ENCODE assay signal across 13 mouse cellular contexts in genomic region chr8:46202350-46202749, GRCm38 (mm10). TPM values are rescaled to one million over a fixed set of nuclear protein-coding genes. Genes with fewer than 3 reads are reported as not detected.
DNase-seq lines count a peak whose midpoint lies in the region; ATAC-seq and TF ChIP-seq lines count a peak whose summit lies in the region.
"Had no signal": no experiment of that assay in that cellular context is flagged by ENCODE, and none has a peak within 500 bp of the region (broad histone marks: within the 10 kb centered on the region; RNA-seq: fewer than 3 reads in every experiment).

No protein-coding gene starts in this region.

- H3K4me1 ChIP-seq in heart, postnatal 0 days (ENCODE audit: control insufficient read depth, insufficient read depth) = 0 out of 2 replicates have a peak, but pooled peaks cover 6% of the 10 kb centered on the region
- H3K4me1 ChIP-seq in midbrain, postnatal 0 days (ENCODE audit: insufficient read depth, low read length) = no peaks in the 10 kb centered on the region
- H3K4me1 ChIP-seq in midbrain, embryonic 16.5 days (ENCODE audit: control insufficient read depth, insufficient read depth, low read length) = no peaks in the 10 kb centered on the region
- H3K4me1 ChIP-seq in hindbrain, embryonic 13.5 days (replicated peaks) = peaks cover under 1% of the 10 kb centered on the region; the same call in 1 of the 2 replicates

- H3K27me3 ChIP-seq in heart, postnatal 0 days (ENCODE audit: control insufficient read depth, insufficient read depth, low read length) = no peaks in the 10 kb centered on the region
- no peaks in the 10 kb centered on the region for H3K27me3 ChIP-seq in midbrain, postnatal 0 days (ENCODE audit: insufficient read depth, low read length)
- H3K27me3 ChIP-seq in midbrain, embryonic 16.5 days (ENCODE audit: control insufficient read depth, insufficient read depth, low read depth, low read length) = no peaks in the 10 kb centered on the region
- no peaks in the 10 kb centered on the region for H3K27me3 ChIP-seq in hindbrain, embryonic 13.5 days
- H3K27me3 ChIP-seq: embryonic facial prominence, embryonic 15.5 days had no signal

- TF ChIP-seq CTCF in heart, postnatal 0 days (IDR thresholded peaks at IDR 0.05; ENCODE audit: low read depth) = peak; percentile 53
- peak; percentile 39 for TF ChIP-seq CTCF in midbrain, postnatal 0 days (IDR thresholded peaks at IDR 0.05)

- no peak overlapping the region for H3K9ac ChIP-seq in heart, postnatal 0 days (replicated peaks; ENCODE audit: low read depth, low read length)
- no peak overlapping the region for H3K9ac ChIP-seq in midbrain, postnatal 0 days (replicated peaks; ENCODE audit: low read length, poor library complexity, severe bottlenecking)
- no peak overlapping the region for H3K9ac ChIP-seq in midbrain, embryonic 16.5 days (ENCODE audit: low read depth, low read length)
- no peak overlapping the region for H3K9ac ChIP-seq in hindbrain, embryonic 13.5 days
- H3K9ac ChIP-seq: embryonic facial prominence, embryonic 15.5 days had no signal

- no peak overlapping the region for H3K4me2 ChIP-seq in heart, postnatal 0 days (ENCODE audit: low read depth, low read length)
- H3K4me2 ChIP-seq in midbrain, postnatal 0 days (ENCODE audit: low read depth, low read length, poor library complexity, severe bottlenecking) = no peak overlapping the region
- H3K4me2 ChIP-seq in midbrain, embryonic 16.5 days (ENCODE audit: low read length) = no peak overlapping the region
- no peak overlapping the region for H3K4me2 ChIP-seq in hindbrain, embryonic 13.5 days
- H3K4me2 ChIP-seq: embryonic facial prominence, embryonic 15.5 days had no signal

- peak; percentile 37 for ATAC-seq in heart, postnatal 0 days (ENCODE audit: insufficient read depth, low read depth)
- ATAC-seq in midbrain, postnatal 0 days (ENCODE audit: low FRiP score) = no peak
- no peak for ATAC-seq in midbrain, embryonic 16.5 days
- no peak for ATAC-seq in hindbrain, embryonic 13.5 days (ENCODE audit: low FRiP score)

- peak overlapping the region; percentile 33; the same call in 1 of the 2 replicates for H3K27ac ChIP-seq in heart, postnatal 0 days (ENCODE audit: low read depth)
- H3K27ac ChIP-seq in midbrain, postnatal 0 days (ENCODE audit: low read depth, low read length) = no peak overlapping the region
- H3K27ac ChIP-seq in midbrain, embryonic 16.5 days (ENCODE audit: low read length) = no peak overlapping the region
- no peak overlapping the region for H3K27ac ChIP-seq in hindbrain, embryonic 13.5 days
- H3K27ac ChIP-seq: embryonic facial prominence, embryonic 15.5 days had no signal

- WGBS in heart, postnatal 0 days = 87% methylated on average over 6 of the region's 6 CpGs
- 87% methylated on average over 6 of the region's 6 CpGs for WGBS in midbrain, postnatal 0 days
- 85% methylated on average over 6 of the region's 6 CpGs for WGBS in midbrain, embryonic 16.5 days
- WGBS in hindbrain, embryonic 13.5 days = 83% methylated on average over 6 of the region's 6 CpGs

- peaks cover 26% of the 10 kb centered on the region for H3K36me3 ChIP-seq in heart, postnatal 0 days (replicated peaks; ENCODE audit: control insufficient read depth, insufficient read depth, low read length)
- peaks cover 38% of the 10 kb centered on the region for H3K36me3 ChIP-seq in midbrain, postnatal 0 days (ENCODE audit: insufficient read depth, low read length)
- peaks cover 25% of the 10 kb centered on the region; the same call in 1 of the 2 replicates for H3K36me3 ChIP-seq in midbrain, embryonic 16.5 days (ENCODE audit: control insufficient read depth, insufficient read depth, low read length)
- peaks cover 64% of the 10 kb centered on the region for H3K36me3 ChIP-seq in hindbrain, embryonic 13.5 days

- peak; percentile 28; the same call in 1 of the 2 replicates for TF ChIP-seq EP300 in heart, postnatal 0 days (IDR thresholded peaks at IDR 0.05; ENCODE audit: low read depth)

- no peak overlapping the region for H3K4me3 ChIP-seq in heart, postnatal 0 days (ENCODE audit: low read depth, low read length)
- no peak overlapping the region for H3K4me3 ChIP-seq in midbrain, postnatal 0 days (ENCODE audit: low read depth, low read length)
- no peak overlapping the region for H3K4me3 ChIP-seq in midbrain, embryonic 16.5 days (ENCODE audit: low read depth, low read length)
- H3K4me3 ChIP-seq in hindbrain, embryonic 13.5 days = no peak overlapping the region
- H3K4me3 ChIP-seq: embryonic facial prominence, embryonic 15.5 days had no signal

- no peak for DNase-seq in heart, postnatal 0 days (ENCODE audit: low spot score)
- no peak for DNase-seq in heart, adult 9 months (ENCODE audit: low spot score in 2 of 2)
- DNase-seq in midbrain, postnatal 0 days (ENCODE audit: low spot score) = no peak
- DNase-seq in ES-CJ7 (ENCODE audit: low read depth, low spot score) = peak; percentile 64
- peak; percentile 30 for DNase-seq in naive thymus-derived CD4-positive, alpha-beta T cell, adult 2 months (ENCODE audit: low read depth)
- no peak for DNase-seq in adrenal gland, postnatal 10 days
- DNase-seq: adrenal gland, adult 8-10 months; cerebellum, adult 11-12 months; kidney, postnatal 14 days; lung, adult 18-20 months had no signal

- H3K9me3 ChIP-seq in heart, postnatal 0 days (replicated peaks; ENCODE audit: control insufficient read depth, low read length) = no peaks in the 10 kb centered on the region
- no peaks in the 10 kb centered on the region for H3K9me3 ChIP-seq in midbrain, postnatal 0 days (ENCODE audit: low read length)
- H3K9me3 ChIP-seq in midbrain, embryonic 16.5 days (replicated peaks; ENCODE audit: control insufficient read depth, low read length, poor library complexity, severe bottlenecking) = no peaks in the 10 kb centered on the region
- H3K9me3 ChIP-seq in hindbrain, embryonic 13.5 days = no peaks in the 10 kb centered on the region
- H3K9me3 ChIP-seq: embryonic facial prominence, embryonic 15.5 days had no signal

RNA-seq across cellular contexts. Expression of gene Slc25a4, which starts 8.7 kb away (rescaled TPM):
- 6,222 and 7,450 TPM in 2 replicates for total RNA-seq in heart, postnatal 0 days (2014; rRNA removed; ENCODE audit: low replicate concordance)
- 6,522 and 6,528 TPM in 2 replicates for polyA plus RNA-seq in heart, postnatal 0 days (2015; fragmentation: Nextera tagmentation; extraction: Ambion mirVana)
- 1,005 and 1,051 TPM in 2 replicates for total RNA-seq in midbrain, postnatal 0 days (2014; rRNA removed)
- polyA plus RNA-seq in midbrain, postnatal 0 days (2015; fragmentation: Nextera tagmentation; extraction: Ambion mirVana) = 1,140 and 1,170 TPM in 2 replicates
- 889 and 969 TPM in 2 replicates for polyA plus RNA-seq in midbrain, embryonic 16.5 days (2015; fragmentation: Nextera tagmentation; extraction: Ambion mirVana)
- 100 to 1,000 TPM; 276 to 572 TPM for total RNA-seq in adrenal gland, postnatal 10 days (2021)
- polyA plus RNA-seq in hindbrain, embryonic 13.5 days (2015; fragmentation: Nextera tagmentation; extraction: Ambion mirVana) = 799 and 807 TPM in 2 replicates

RNA-seq across cellular contexts. Expression of gene Snx25, which starts 50.4 kb away (rescaled TPM):
- total RNA-seq in heart, postnatal 0 days (2014; rRNA removed; ENCODE audit: low replicate concordance) = 14.7 and 28.0 TPM in 2 replicates
- 2.4 and 4.0 TPM in 2 replicates for polyA plus RNA-seq in heart, postnatal 0 days (2015; fragmentation: Nextera tagmentation; extraction: Ambion mirVana)
- total RNA-seq in midbrain, postnatal 0 days (2014; rRNA removed) = 42.9 and 50.3 TPM in 2 replicates
- 8.7 and 10.5 TPM in 2 replicates for polyA plus RNA-seq in midbrain, postnatal 0 days (2015; fragmentation: Nextera tagmentation; extraction: Ambion mirVana)
- 9.3 and 10.1 TPM in 2 replicates for polyA plus RNA-seq in midbrain, embryonic 16.5 days (2015; fragmentation: Nextera tagmentation; extraction: Ambion mirVana)
- total RNA-seq in adrenal gland, postnatal 10 days (2021) = 10 to 100 TPM; 17.0 to 18.7 TPM
- polyA plus RNA-seq in hindbrain, embryonic 13.5 days (2015; fragmentation: Nextera tagmentation; extraction: Ambion mirVana) = 6.4 TPM in 2 replicates

RNA-seq across cellular contexts. Expression of gene Cfap97, which starts 50.8 kb away (rescaled TPM):
- total RNA-seq in heart, postnatal 0 days (2014; rRNA removed; ENCODE audit: low replicate concordance) = 13.7 and 14.8 TPM in 2 replicates
- polyA plus RNA-seq in heart, postnatal 0 days (2015; fragmentation: Nextera tagmentation; extraction: Ambion mirVana) = 22.0 and 22.4 TPM in 2 replicates
- total RNA-seq in midbrain, postnatal 0 days (2014; rRNA removed) = 17.7 and 20.8 TPM in 2 replicates
- 27.6 and 32.1 TPM in 2 replicates for polyA plus RNA-seq in midbrain, postnatal 0 days (2015; fragmentation: Nextera tagmentation; extraction: Ambion mirVana)
- 29.2 and 30.4 TPM in 2 replicates for polyA plus RNA-seq in midbrain, embryonic 16.5 days (2015; fragmentation: Nextera tagmentation; extraction: Ambion mirVana)
- total RNA-seq in adrenal gland, postnatal 10 days (2021) = 10 to 100 TPM; 16.7 to 21.2 TPM
- polyA plus RNA-seq in hindbrain, embryonic 13.5 days (2015; fragmentation: Nextera tagmentation; extraction: Ambion mirVana) = 29.2 and 30.5 TPM in 2 replicates

Comparison
In these comparisons a context has a peak if more than half of its experiments do, and no peak if none do; other contexts are left out.
1. DNase-seq: peak in ES-CJ7 (single experiment) and naive thymus-derived CD4-positive, alpha-beta T cell, adult 2 months (single experiment); none in heart, postnatal 0 days (single experiment), heart, adult 9 months (0 of 2), midbrain, postnatal 0 days (single experiment) and adrenal gland, postnatal 10 days (single experiment).